Mouse (Mus musculus) cerebellum, adult 2 months (tissue): ENCODE results near the gene Yipf1.

ENCODE experiments used
- CTCF ChIP-seq: fragments of 200-500 bp; IDR thresholded peaks from 2 replicates; pipeline ENCODE4 v1.5.1; 2011; ENCODE audit warnings: low read depth, mild to moderate bottlenecking, control low read depth, low read length, moderate library complexity, borderline replicate concordance; ENCODE audit not compliant: insufficient read depth
- POLR2A ChIP-seq: fragments of 200-500 bp; IDR thresholded peaks from 2 replicates; pipeline ENCODE4 v1.6.1; 2011; ENCODE audit warnings: low read length, control low read depth, borderline replicate concordance; ENCODE audit not compliant: insufficient read depth

- TF ChIP-seq CTCF (no peak), POLR2A (no peak)
Observed at GRCm38 (mm10) chr4:107389345-107389744, 75.2 kb downstream of the Yipf1 start.
